Mouse (Mus musculus) stomach, postnatal 0 days (tissue): ENCODE data around the gene Rufy1. TPM values are rescaled to one million over a fixed set of nuclear protein-coding genes. Genes with fewer than 3 reads are reported as not detected.

Experiments
- ATAC-seq: fragments of 200-750 bp; cut with Nextera tagmentation; 2 replicates; pipeline ENCODE4 v1.8.0; 2017; ENCODE audit not compliant: low FRiP score, low TSS enrichment
- DNase-seq: peaks from one replicate; pipeline ENCODE4 v3.0.0-alpha.2; 2016; ENCODE audit warnings: low spot score
- H3K27ac ChIP-seq: fragments of 300-500 bp; sonication (generic); replicated peaks from 2 replicates; pipeline ENCODE4 v1.5.1; 2014; ENCODE audit warnings: mild to moderate bottlenecking, control low read depth
- H3K27me3 ChIP-seq: fragments of 300-500 bp; sonication (generic); 2 replicates; pipeline ENCODE4 v1.6.1; 2014; ENCODE audit warnings: low read length; ENCODE audit not compliant: control insufficient read depth, insufficient read depth
- H3K36me3 ChIP-seq: fragments of 300-500 bp; sonication (generic); 2 replicates; pipeline ENCODE4 v1.6.1; 2014; ENCODE audit warnings: low read length, mixed read lengths; ENCODE audit not compliant: control insufficient read depth, insufficient read depth
- H3K4me1 ChIP-seq: fragments of 300-500 bp; sonication (generic); replicated peaks from 2 replicates; pipeline ENCODE4 v1.6.1; 2014; ENCODE audit warnings: antibody characterized with exemption; ENCODE audit not compliant: control insufficient read depth, insufficient read depth
- H3K4me2 ChIP-seq: fragments of 300-500 bp; sonication (generic); replicated peaks from 2 replicates; pipeline ENCODE4 v1.6.1; 2014; ENCODE audit warnings: low read depth, mild to moderate bottlenecking, control low read depth, moderate library complexity
- H3K4me3 ChIP-seq: fragments of 300-500 bp; sonication (generic); 2 replicates; pipeline ENCODE4 v1.5.1; 2014; ENCODE audit warnings: low read depth, low read length, control low read depth
- H3K9ac ChIP-seq: fragments of 300-500 bp; sonication (generic); 2 replicates; pipeline ENCODE4 v1.6.1; 2014; ENCODE audit warnings: mild to moderate bottlenecking, low read length, control low read depth, mixed read lengths
- H3K9me3 ChIP-seq: fragments of 300-500 bp; sonication (generic); 2 replicates; pipeline ENCODE4 v1.6.1; 2016; ENCODE audit warnings: low read length; ENCODE audit not compliant: control insufficient read depth
- CTCF ChIP-seq: IDR thresholded peaks from 2 replicates; pipeline ENCODE4 v1.5.1; 2016; ENCODE audit warnings: antibody characterized with exemption, low read depth, mild to moderate bottlenecking, moderate library complexity
- EP300 ChIP-seq: optimal IDR thresholded peaks from 2 replicates; pipeline ENCODE3; 2016; ENCODE audit warnings: antibody characterized with exemption
- WGBS: fragments of 180-500 bp; shearing (Covaris S2); extraction: QIAGEN DNeasy Blood & Tissue Kit; methylation state at CpG from one replicate; pipeline ENCODE4 v1.1.7; 2014; 5-methylcytosine and 5-hydroxymethylcytosine counted together
- polyA plus RNA-seq: library from polyadenylated mRNA; unstranded; fragments of >200 nt; fragmentation: Nextera tagmentation; extraction: Ambion mirVana; gene quantifications from 2 replicates; pipeline ENCODE4 v1.2.1, GENCODE M21; 2015

Rufy1 gene
- polyA plus RNA-seq, 1 experiment from 2014 or later = 18.7 TPM

DNA sequence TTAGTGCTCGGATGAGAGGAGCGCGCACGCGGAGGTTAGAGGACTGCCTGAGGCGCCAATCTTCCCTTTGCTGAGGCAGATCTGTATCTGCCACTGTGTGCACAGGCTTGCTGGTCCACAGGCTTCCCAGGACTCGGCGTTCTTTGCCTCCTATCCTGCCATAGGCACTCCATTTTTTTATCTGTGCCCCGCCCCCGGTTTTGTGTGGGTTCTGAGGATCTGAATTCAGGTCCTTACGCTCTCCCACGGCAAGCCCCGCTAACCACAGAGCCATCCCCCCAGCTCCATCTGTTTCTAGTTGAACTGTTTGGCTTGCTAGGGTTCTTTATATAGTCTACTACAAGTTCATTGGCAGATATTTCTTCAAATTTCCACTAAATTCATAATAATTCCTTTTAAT lies 32.1 kb downstream of the Rufy1 start:
- Histone ChIP-seq H3K4me1 (no peaks in the 10 kb centered on the region), H3K27ac (no peak overlapping the region), H3K4me2 (no peak overlapping the region), H3K4me3 (no peak overlapping the region), H3K36me3 (peaks cover 16% of the 10 kb centered on the region), H3K9me3 (no peaks in the 10 kb centered on the region), H3K27me3 (no peaks in the 10 kb centered on the region), H3K9ac (no peak overlapping the region)
- no peak for ATAC-seq
- no peak for DNase-seq
- TF ChIP-seq CTCF (no peak), EP300 (no peak)
- 72% methylated on average over 13 of the region's 13 CpGs for WGBS

DNA sequence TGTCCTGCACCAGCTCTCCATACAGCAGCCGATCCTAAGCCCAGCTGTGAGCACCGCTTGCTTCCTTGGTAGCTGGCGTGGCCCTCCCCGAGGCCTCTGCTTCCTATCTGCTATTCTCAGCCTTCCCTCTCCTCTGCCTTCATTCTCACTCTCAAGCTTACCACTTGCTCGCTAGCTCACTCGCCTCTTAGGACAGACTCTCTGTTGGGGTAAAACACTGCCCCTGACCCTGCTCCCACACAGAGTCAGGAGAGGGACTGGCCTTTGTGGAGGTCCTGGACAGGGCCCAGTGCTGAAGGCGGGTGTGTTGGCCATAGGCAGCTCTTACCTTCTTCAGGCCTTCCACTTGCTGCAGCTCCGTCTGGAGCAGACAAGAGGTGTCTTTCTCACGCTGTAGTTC lies 33.6 kb downstream of the Rufy1 start:
- Histone ChIP-seq H3K27me3 (no peaks in the 10 kb centered on the region), H3K9me3 (no peaks in the 10 kb centered on the region), H3K36me3 (peaks cover 15% of the 10 kb centered on the region), H3K4me3 (no peak overlapping the region), H3K4me1 (no peaks in the 10 kb centered on the region), H3K9ac (no peak overlapping the region), H3K27ac (no peak overlapping the region), H3K4me2 (no peak overlapping the region)
- no peak for TF ChIP-seq CTCF
- no peak for TF ChIP-seq EP300
- 81% methylated on average over 9 of the region's 9 CpGs for WGBS
- no peak for DNase-seq
- no peak for ATAC-seq

- peaks cover 12% of the 10 kb centered on the region for H3K36me3 ChIP-seq
- H3K4me2 ChIP-seq = no peak overlapping the region
- no peaks in the 10 kb centered on the region for H3K27me3 ChIP-seq
- H3K27ac ChIP-seq = no peak overlapping the region
- H3K4me3 ChIP-seq = no peak overlapping the region
- H3K9ac ChIP-seq = no peak overlapping the region
- no peaks in the 10 kb centered on the region for H3K4me1 ChIP-seq
- no peak for ATAC-seq
- TF ChIP-seq EP300 (no peak), CTCF (no peak)
- no peaks in the 10 kb centered on the region for H3K9me3 ChIP-seq
- WGBS = 76% methylated on average over 11 of the region's 11 CpGs
- no peak for DNase-seq
Observed at GRCm38 (mm10) chr11:50396766-50397307, 34.1 kb downstream of the Rufy1 start.

DNA sequence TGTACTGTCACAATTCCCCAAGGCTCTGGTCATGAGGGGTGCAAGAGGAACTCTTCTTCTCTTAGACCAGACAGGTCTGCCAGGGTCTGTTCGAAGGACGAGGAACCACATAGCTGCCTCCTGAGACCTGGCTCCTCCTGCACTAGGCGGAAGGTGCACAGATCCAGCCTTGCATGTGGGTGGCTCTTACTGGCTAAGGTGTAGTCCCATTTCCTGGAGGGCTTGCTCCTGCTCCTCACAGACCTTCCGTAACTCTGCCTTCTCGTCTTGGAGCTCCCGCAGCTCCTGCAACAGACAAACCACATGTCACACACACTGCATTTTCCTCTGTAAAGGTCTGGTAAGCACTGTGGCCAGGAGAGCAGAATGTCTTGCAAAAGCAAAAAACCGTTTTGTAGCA lies 36.2 kb downstream of the Rufy1 start:
- Histone ChIP-seq H3K27ac (no peak overlapping the region), H3K4me3 (no peak overlapping the region), H3K4me2 (no peak overlapping the region), H3K9ac (no peak overlapping the region), H3K4me1 (no peaks in the 10 kb centered on the region), H3K36me3 (peaks cover 8% of the 10 kb centered on the region), H3K9me3 (no peaks in the 10 kb centered on the region), H3K27me3 (no peaks in the 10 kb centered on the region)
- TF ChIP-seq CTCF = no peak
- no peak for TF ChIP-seq EP300
- ATAC-seq = no peak
- WGBS = 90% methylated on average over 7 of the region's 7 CpGs
- DNase-seq = no peak

DNA sequence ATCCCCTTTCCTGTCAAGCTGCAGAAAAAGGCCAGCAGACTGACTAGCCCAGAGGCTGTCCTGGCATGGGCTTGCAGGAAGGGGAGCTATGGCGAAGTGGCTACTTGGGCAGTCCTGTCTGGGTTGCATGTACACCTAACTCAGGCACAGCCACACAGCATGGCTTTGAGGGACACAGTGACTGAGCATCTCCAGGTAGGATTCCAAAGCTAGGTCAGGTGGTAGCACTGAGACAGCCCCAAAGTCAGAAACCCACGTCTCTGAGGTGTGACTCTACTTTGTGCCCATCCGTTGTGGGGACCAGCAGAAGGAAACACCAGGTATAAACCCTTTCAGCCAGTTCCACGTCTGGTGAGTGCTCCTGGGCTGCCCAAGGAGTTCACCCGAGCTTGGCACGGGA lies 37.6 kb downstream of the Rufy1 start:
- H3K4me1 ChIP-seq = no peaks in the 10 kb centered on the region
- 83% methylated on average over 6 of the region's 6 CpGs for WGBS

DNA sequence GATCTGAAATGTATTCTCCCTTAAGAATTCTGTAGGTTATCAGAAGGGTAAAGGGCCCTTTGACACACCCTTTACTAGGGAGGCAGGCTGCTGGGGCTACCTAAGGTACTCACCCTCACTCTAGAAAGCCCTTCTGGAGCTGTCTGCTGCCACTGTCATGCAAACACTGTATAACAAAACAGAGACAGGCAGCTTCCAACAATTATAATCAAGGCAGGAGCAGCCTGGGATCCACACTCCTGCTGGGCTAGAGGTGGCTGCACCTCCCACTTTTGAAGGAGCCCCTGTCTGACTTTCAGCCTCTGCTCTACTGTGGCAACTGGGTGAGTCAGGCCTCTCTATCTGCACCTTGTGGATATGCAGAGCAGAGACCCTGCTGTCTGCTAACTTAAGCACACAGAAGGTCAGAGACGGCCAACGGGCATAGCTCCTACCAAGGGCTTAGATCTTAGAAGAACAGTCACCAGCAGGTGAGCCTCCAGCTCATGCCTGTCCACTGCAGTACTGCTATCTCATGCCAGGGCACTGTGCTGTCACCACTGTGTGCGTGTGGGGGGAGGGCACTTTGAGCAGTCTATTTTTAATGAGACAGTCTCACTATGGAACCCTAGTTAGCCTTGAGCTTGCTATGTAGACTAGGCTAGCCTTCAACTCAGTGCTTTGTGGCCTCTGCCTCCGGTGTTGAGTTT lies 39.5 kb downstream of the Rufy1 start:
- H3K9ac ChIP-seq = no peak overlapping the region
- no peaks in the 10 kb centered on the region for H3K9me3 ChIP-seq
- DNase-seq (no peak), ATAC-seq (no peak)
- 83% methylated on average over 4 of the region's 4 CpGs for WGBS
- no peak overlapping the region for H3K4me3 ChIP-seq
- no peak overlapping the region for H3K4me2 ChIP-seq
- peaks cover 12% of the 10 kb centered on the region for H3K36me3 ChIP-seq
- H3K27ac ChIP-seq = no peak overlapping the region
- H3K4me1 ChIP-seq = no peaks in the 10 kb centered on the region
- no peak for TF ChIP-seq EP300
- no peak for TF ChIP-seq CTCF
- no peaks in the 10 kb centered on the region for H3K27me3 ChIP-seq

More for the DNA sequence above, 37.6 kb downstream of the Rufy1 start:
- TF ChIP-seq EP300 (no peak), CTCF (no peak)
- Histone ChIP-seq H3K9me3 (no peaks in the 10 kb centered on the region), H3K4me3 (no peak overlapping the region), H3K4me2 (no peak overlapping the region), H3K27ac (no peak overlapping the region), H3K27me3 (no peaks in the 10 kb centered on the region), H3K9ac (no peak overlapping the region), H3K36me3 (peaks cover 5% of the 10 kb centered on the region)
- no peak for DNase-seq
- ATAC-seq = no peak
